Mouse (Mus musculus) G1E (cell line): Measurements from ENCODE around the gene Tmcc3. TPM values are rescaled to one million over a fixed set of nuclear protein-coding genes. Genes with fewer than 3 reads are reported as not detected.

Source experiments
- ATAC-seq: 2 replicates; pipeline ENCODE4 v1.8.0; 2016; ENCODE audit warnings: mild to moderate bottlenecking; ENCODE audit not compliant: insufficient number of reproducible peaks, poor library complexity, low FRiP score, severe bottlenecking; ENCODE audit errors: extremely low read depth
- DNase-seq: peaks from one replicate; pipeline ENCODE4 v3.0.0; 2012; ENCODE audit warnings: low spot score
- H3K27me3 ChIP-seq: 2 replicates; pipeline ENCODE4 v1.6.1; 2012; ENCODE audit warnings: mild to moderate bottlenecking, low read length, inconsistent platforms; ENCODE audit not compliant: insufficient read depth
- H3K36me3 ChIP-seq: replicated peaks from 2 replicates; pipeline ENCODE3; 2012; ENCODE audit warnings: mild to moderate bottlenecking, inconsistent platforms
- H3K4me1 ChIP-seq: 2 replicates; pipeline ENCODE4 v1.6.1; 2012; ENCODE audit warnings: low read depth, low read length, inconsistent platforms, mixed read lengths; ENCODE audit not compliant: insufficient read depth
- H3K4me3 ChIP-seq: 2 replicates; pipeline ENCODE4 v1.5.1; 2012; ENCODE audit warnings: low read depth, mild to moderate bottlenecking, inconsistent platforms, low read length, moderate library complexity, mixed read lengths
- H3K9me3 ChIP-seq: replicated peaks from 2 replicates; pipeline ENCODE4 v1.6.1; 2012; ENCODE audit warnings: inconsistent platforms
- CTCF ChIP-seq: IDR thresholded peaks from 2 replicates; pipeline ENCODE4 v1.5.1; 2012; ENCODE audit warnings: low read depth, low read length, inconsistent platforms, mixed read lengths
- GATA1 ChIP-seq: IDR thresholded peaks from 2 replicates; pipeline ENCODE4 v1.6.1; 2012; ENCODE audit warnings: borderline replicate concordance, low read length, inconsistent platforms, mixed read lengths
- GATA2 ChIP-seq: IDR thresholded peaks from 2 replicates; pipeline ENCODE4 v1.6.1; 2012; ENCODE audit warnings: low read depth, low read length, inconsistent platforms, borderline replicate concordance
- POLR2AphosphoS5 ChIP-seq: IDR thresholded peaks from 2 replicates; pipeline ENCODE4 v1.6.1; 2012; ENCODE audit warnings: low read depth, low read length, inconsistent platforms; ENCODE audit not compliant: insufficient replicate concordance
- TAL1 ChIP-seq: conservative IDR thresholded peaks from 2 replicates; pipeline ENCODE4 v1.6.1; 2012; ENCODE audit warnings: low read depth, low read length, inconsistent platforms, mixed read lengths
- polyA plus RNA-seq: library from polyadenylated mRNA; stranded (reverse); fragments of >175 nt; gene quantifications from 2 replicates; pipeline ENCODE4 v1.2.3, GENCODE M21; 2012
- total RNA-seq, 2 experiments: library from RNA; stranded (forward) in 1 of 2; stranded (reverse) in 1 of 2; fragments of 200-1000 nt in 1 of 2; fragments of >200 nt in 1 of 2; fragmentation: Nextera tagmentation in 1 of 2; gene quantifications; 2 replicates each; pipeline ENCODE4 v1.2.3; 2014 to 2017

Gene Tmcc3
- total and polyA plus RNA-seq, 3 experiments, result 3.3 to 15.6 (median 8.1) TPM

DNA sequence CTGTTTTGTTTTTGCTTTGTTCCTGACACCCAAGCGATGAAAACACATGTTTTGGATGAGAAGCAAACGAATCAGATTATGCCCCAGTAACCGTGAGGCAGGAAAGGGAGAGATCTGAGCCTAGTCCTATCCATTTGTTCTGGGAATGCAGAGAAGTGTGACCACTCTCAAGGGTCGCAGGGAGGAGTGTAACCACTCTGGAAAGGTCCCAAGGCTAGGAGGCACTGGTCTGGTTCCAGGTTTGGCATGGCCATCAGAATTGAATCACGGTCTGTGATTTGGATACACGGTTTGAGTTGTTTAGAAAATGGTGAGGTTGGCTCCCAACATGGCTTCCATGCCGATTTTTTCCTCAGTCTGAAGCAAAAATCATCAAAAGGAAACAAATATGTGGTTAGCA lies 30.5 kb downstream of the Tmcc3 start:
- DNase-seq (no peak), ATAC-seq (no peak)
- no peaks in the 10 kb centered on the region for H3K36me3 ChIP-seq
- H3K27me3 ChIP-seq, result no peaks in the 10 kb centered on the region
- H3K9me3 ChIP-seq, result no peaks in the 10 kb centered on the region
- no peaks in the 10 kb centered on the region for H3K4me1 ChIP-seq
- H3K4me3 ChIP-seq, result no peak overlapping the region
- TF ChIP-seq GATA1 (no peak), GATA2 (no peak), POLR2AphosphoS5 (no peak), TAL1 (no peak), CTCF (no peak)

DNA sequence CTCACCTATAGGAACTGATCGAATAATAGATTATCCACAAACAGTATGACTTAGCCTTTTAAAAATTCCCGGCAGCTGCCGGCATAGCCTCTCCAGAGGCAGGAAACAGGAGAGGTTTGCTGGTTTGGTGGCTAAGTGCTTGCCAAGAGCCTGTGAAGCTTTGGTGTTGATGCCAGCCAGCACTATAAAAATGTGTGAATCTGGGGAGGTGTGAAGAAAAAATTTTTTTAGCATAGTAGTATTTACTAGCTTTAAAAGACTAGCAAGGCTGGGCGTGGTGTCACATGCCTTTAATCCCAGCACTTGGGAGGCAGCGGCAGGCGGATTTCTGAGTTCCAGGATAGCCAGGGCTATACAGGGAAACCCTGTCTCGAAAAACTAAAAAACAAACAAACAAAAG lies 31.8 kb downstream of the Tmcc3 start:
- DNase-seq, result no peak
- Histone ChIP-seq H3K36me3 (no peaks in the 10 kb centered on the region), H3K4me3 (no peak overlapping the region), H3K27me3 (no peaks in the 10 kb centered on the region), H3K9me3 (no peaks in the 10 kb centered on the region), H3K4me1 (no peaks in the 10 kb centered on the region)
- TF ChIP-seq GATA1, result no peak
- no peak for TF ChIP-seq GATA2
- no peak for TF ChIP-seq TAL1
- no peak for TF ChIP-seq POLR2AphosphoS5
- no peak for TF ChIP-seq CTCF
- no peak for ATAC-seq

DNA sequence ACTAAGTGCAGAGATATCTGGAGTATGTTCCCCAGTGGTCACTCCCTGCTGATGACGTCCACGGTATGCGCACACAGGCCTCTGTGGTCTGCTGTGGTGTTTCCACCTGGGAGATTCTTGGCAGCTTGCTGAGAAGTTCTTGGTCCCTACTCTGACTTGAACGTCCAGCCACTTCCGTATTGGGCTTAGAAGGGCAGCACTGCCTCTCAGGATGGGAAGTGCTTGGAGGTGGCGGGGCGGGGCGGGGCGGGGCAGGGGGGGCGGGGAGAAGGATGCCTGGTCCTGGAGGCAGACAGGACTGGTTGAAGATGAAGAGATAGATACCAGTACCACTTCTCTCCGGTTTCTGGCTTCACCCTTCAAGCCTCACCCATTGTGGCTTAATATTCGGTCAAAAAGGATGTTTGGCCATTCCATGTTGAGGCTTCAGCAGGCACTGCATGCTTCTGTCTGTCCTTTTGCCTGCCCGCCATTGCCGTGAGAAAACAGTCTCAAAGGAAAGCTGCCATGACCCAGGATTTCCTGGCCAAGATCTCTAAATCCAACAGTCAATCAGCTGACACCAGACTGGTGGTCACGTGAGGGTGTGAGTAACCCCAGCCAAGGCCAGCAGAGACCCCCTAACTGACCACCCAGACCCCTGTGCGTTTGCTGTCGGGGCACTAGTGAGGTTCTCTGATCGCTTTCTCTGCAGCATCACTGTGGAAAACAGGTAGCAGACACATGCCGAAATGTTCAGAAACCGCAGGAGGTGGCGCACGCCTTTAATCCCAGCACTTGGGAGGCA lies 33.1 kb downstream of the Tmcc3 start:
- no peak for DNase-seq
- Histone ChIP-seq H3K4me3 (no peak overlapping the region), H3K36me3 (no peaks in the 10 kb centered on the region), H3K9me3 (no peaks in the 10 kb centered on the region), H3K27me3 (no peaks in the 10 kb centered on the region), H3K4me1 (no peaks in the 10 kb centered on the region)
- ATAC-seq, result no peak
- TF ChIP-seq CTCF (no peak), GATA2 (no peak), TAL1 (no peak), GATA1 (no peak), POLR2AphosphoS5 (no peak)

- no peaks in the 10 kb centered on the region for H3K27me3 ChIP-seq
- H3K4me3 ChIP-seq, result no peak overlapping the region
- no peaks in the 10 kb centered on the region for H3K36me3 ChIP-seq
- DNase-seq (no peak), ATAC-seq (no peak)
- H3K4me1 ChIP-seq, result no peaks in the 10 kb centered on the region
- TF ChIP-seq GATA2 (no peak), CTCF (no peak), POLR2AphosphoS5 (no peak), TAL1 (no peak), GATA1 (no peak)
- H3K9me3 ChIP-seq, result no peaks in the 10 kb centered on the region
These were observed 33.9 kb downstream of the Tmcc3 start for GRCm38 (mm10) chr10:94345509-94346252.

DNA sequence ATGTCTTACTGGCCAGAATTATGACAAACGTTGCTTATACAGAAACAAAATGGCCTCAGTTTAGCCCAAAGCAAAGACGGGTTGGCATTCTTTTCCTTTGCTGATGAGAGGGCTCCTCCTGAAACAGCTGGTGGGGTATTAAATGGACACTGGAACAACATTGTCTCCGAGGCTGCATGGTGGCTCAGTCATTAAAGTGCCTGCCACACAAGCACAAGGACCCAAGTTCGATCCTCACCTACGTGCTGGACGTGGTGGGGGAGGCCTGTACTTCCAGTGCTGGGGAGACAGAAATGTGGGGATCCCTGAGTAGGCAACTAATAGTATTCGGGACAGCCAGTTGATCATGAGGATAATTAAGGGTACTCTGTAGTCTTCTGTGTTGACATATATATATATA lies 34.8 kb downstream of the Tmcc3 start:
- ATAC-seq (no peak), DNase-seq (no peak)
- Histone ChIP-seq H3K27me3 (no peaks in the 10 kb centered on the region), H3K4me1 (no peaks in the 10 kb centered on the region), H3K36me3 (no peaks in the 10 kb centered on the region), H3K4me3 (no peak overlapping the region), H3K9me3 (no peaks in the 10 kb centered on the region)
- TF ChIP-seq TAL1, result no peak
- no peak for TF ChIP-seq POLR2AphosphoS5
- TF ChIP-seq CTCF, result no peak
- TF ChIP-seq GATA2, result no peak
- TF ChIP-seq GATA1, result no peak

GRCm38 (mm10) chr10:94347296-94347695 lies 35.5 kb downstream of the Tmcc3 start:
- Histone ChIP-seq H3K4me3 (no peak overlapping the region), H3K4me1 (no peaks in the 10 kb centered on the region), H3K27me3 (no peaks in the 10 kb centered on the region), H3K9me3 (no peaks in the 10 kb centered on the region), H3K36me3 (no peaks in the 10 kb centered on the region)
- TF ChIP-seq CTCF (no peak), TAL1 (no peak), POLR2AphosphoS5 (no peak), GATA2 (no peak), GATA1 (no peak)
- ATAC-seq (no peak), DNase-seq (no peak)
